Mouse (Mus musculus): ENCODE data around the gene Ahcyl2.

DNA sequence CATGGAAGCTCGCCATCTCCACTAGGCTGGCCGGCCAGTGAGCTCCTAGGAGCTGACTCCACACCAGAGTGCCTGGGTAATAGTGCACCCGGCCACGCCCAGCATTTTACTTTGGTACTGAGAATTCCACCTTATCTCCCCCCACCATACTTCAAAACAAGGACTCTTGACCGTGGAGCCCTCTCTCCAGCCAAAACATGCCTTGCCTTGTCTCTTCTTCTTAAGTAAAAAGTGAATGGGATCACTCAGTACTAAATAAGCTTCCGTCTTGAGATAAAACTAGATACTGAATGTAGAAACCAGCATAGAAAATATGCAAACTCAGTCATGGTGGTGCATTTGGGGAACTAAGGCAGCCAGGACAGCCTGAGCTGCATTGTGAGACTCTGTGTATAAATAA, 90.8 kb downstream of the Ahcyl2 start:
- TF ChIP-seq GATA1 (IDR thresholded peaks at IDR 0.05; ENCODE audit: low read length) (peak; percentile 48; the same call in 1 of the 2 replicates), TAL1 (IDR thresholded peaks at IDR 0.05; ENCODE audit: low read length) (no peak)

Measured in erythroblast, embryonic 14.5 days (primary cell).